Mouse (Mus musculus) midbrain, embryonic 14.5 days (tissue): ENCODE measurements around the gene H2-T3. TPM values are rescaled to one million over a fixed set of nuclear protein-coding genes. Genes with fewer than 3 reads are reported as not detected.

Experiments
- ATAC-seq: fragments of 200-750 bp; cut with Nextera tagmentation; 2 replicates; pipeline ENCODE4 v1.8.0; 2017; ENCODE audit warnings: moderate number of reproducible peaks, moderate library complexity; ENCODE audit not compliant: low FRiP score, low TSS enrichment
- DNase-seq: peaks from one replicate; pipeline ENCODE4 v3.0.0-alpha.2; 2015
- H3K27ac ChIP-seq: fragments of 300-500 bp; sonication (generic); replicated peaks from 2 replicates; pipeline ENCODE4 v1.5.1; 2014; ENCODE audit warnings: mild to moderate bottlenecking, low read depth, low read length, moderate library complexity
- H3K27me3 ChIP-seq: fragments of 300-500 bp; sonication (generic); 2 replicates; pipeline ENCODE4 v1.6.1; 2014; ENCODE audit warnings: low read length, control low read depth, mixed read lengths; ENCODE audit not compliant: control insufficient read depth, insufficient read depth
- H3K36me3 ChIP-seq: fragments of 300-500 bp; sonication (generic); 2 replicates; pipeline ENCODE4 v1.6.1; 2014; ENCODE audit warnings: low read length, control low read depth; ENCODE audit not compliant: control insufficient read depth, insufficient read depth
- H3K4me1 ChIP-seq: fragments of 300-500 bp; sonication (generic); 2 replicates; pipeline ENCODE4 v1.6.1; 2014; ENCODE audit warnings: mild to moderate bottlenecking, antibody characterized with exemption, low read length, control low read depth; ENCODE audit not compliant: control insufficient read depth, insufficient read depth
- H3K4me2 ChIP-seq: fragments of 300-500 bp; sonication (generic); 2 replicates; pipeline ENCODE4 v1.6.1; 2014; ENCODE audit warnings: mild to moderate bottlenecking, low read length, moderate library complexity
- H3K4me3 ChIP-seq: fragments of 300-500 bp; sonication (generic); replicated peaks from 2 replicates; pipeline ENCODE4 v1.5.1; 2014; ENCODE audit warnings: low read depth, low read length
- H3K9ac ChIP-seq: fragments of 300-500 bp; sonication (generic); replicated peaks from 2 replicates; pipeline ENCODE4 v1.6.1; 2014; ENCODE audit warnings: mild to moderate bottlenecking, low read length, moderate library complexity
- H3K9me3 ChIP-seq: fragments of 300-500 bp; sonication (generic); 2 replicates; pipeline ENCODE4 v1.6.1; 2016; ENCODE audit warnings: low read length, control low read depth, mixed read lengths; ENCODE audit not compliant: control insufficient read depth
- WGBS: fragments of 180-500 bp; shearing (Covaris S2); extraction: QIAGEN DNeasy Blood & Tissue Kit; methylation state at CpG from one replicate; pipeline ENCODE4 v1.1.7; 2014; 5-methylcytosine and 5-hydroxymethylcytosine counted together
- polyA plus RNA-seq: library from polyadenylated mRNA; unstranded; fragments of >200 nt; fragmentation: Nextera tagmentation; extraction: Ambion mirVana; gene quantifications from 2 replicates; pipeline ENCODE4 v1.2.1, GENCODE M21; 2014

Gene H2-T3
- polyA plus RNA-seq, 1 experiment from 2014 or later, result not detected

DNA sequence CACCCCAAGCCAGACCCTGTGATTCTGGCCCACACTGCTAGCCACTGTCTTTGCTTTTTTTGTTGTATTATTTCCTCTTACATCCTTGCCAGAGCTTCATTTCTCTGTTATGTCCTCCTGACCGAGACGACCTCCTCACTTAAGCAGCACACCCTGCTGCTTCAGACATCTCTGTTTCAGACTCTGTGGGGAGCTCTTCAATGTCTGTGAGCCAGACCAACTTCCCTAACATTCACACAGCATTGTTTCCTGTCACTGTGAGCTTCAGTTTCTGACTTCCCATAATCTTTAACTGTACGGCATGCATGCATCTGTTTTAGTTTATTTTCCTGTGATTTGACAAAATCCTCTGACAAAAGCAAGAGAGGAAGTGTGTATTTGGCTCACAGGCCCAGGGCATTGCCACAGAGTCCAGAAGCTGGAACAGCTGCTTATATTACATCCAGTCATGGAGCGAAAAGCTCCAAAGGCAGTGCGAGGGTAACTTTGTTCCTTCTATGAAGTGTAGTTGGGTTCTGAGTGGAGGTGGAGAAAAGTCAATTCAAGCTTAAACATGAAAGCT, 28.6 kb upstream of the H2-T3 start:
- Histone ChIP-seq H3K9ac (no peak overlapping the region), H3K27me3 (peaks cover 36% of the 10 kb centered on the region), H3K4me1 (no peaks in the 10 kb centered on the region), H3K36me3 (no peaks in the 10 kb centered on the region), H3K4me3 (no peak overlapping the region), H3K9me3 (no peaks in the 10 kb centered on the region), H3K4me2 (no peak overlapping the region), H3K27ac (no peak overlapping the region)
- 53% methylated on average over 5 of the region's 5 CpGs for WGBS
- DNase-seq (no peak), ATAC-seq (no peak)

DNA sequence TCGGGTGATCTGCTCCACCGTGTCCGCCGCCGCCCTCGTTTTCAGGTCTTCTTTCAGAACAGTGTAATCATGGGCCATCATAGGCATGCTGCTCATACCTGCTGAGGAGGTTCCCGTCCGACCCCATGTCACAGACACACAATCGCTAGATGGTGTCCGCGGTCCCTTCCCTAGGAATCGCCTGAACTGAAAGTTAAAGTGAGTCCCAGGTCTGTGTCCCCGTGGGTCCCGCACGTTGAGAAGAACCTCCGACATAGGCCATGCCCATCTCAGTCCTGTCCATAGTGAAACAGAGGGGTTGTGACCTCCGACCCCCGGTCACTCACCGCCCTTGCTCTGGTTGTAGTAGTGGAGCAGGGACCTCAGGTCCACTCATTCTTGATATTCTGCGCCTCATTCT, 25.5 kb upstream of the H2-T3 start:
- Histone ChIP-seq H3K9ac (no peak overlapping the region), H3K9me3 (no peaks in the 10 kb centered on the region), H3K4me3 (no peak overlapping the region), H3K36me3 (no peaks in the 10 kb centered on the region), H3K4me2 (0 out of 2 replicates have a peak overlapping the region, but pooled peaks have one; percentile 17), H3K27me3 (peaks cover 36% of the 10 kb centered on the region), H3K4me1 (no peaks in the 10 kb centered on the region), H3K27ac (no peak overlapping the region)
- ATAC-seq, result no peak
- WGBS, result 3% methylated on average over 20 of the region's 20 CpGs
- DNase-seq, result no peak

DNA sequence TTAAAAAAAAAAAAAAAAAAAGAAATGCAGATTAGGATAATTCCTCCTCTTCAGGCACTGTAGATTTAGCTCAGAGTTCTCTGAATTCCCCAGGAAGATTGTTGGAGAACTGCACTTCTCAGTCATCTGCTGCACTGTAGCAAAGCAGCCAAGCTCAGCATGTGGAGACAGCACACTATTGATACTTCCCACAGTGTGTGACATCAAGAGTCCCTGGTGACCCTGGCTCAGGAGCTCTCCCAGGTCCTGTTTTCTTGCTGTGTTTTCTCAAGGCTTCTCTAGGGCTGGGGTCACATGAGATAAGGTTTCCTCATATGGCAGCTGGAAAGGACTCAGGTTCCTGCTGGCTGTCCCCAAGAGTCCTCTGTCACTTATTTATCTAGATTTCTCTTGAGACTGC, 16.8 kb upstream of the H2-T3 start:
- H3K9ac ChIP-seq, result no peak overlapping the region
- no peak overlapping the region for H3K27ac ChIP-seq
- peaks cover 17% of the 10 kb centered on the region for H3K27me3 ChIP-seq
- no peak for ATAC-seq
- no peak overlapping the region for H3K4me2 ChIP-seq
- H3K4me1 ChIP-seq, result no peaks in the 10 kb centered on the region
- H3K4me3 ChIP-seq, result no peak overlapping the region
- DNase-seq, result no peak
- no peaks in the 10 kb centered on the region for H3K9me3 ChIP-seq
- H3K36me3 ChIP-seq, result no peaks in the 10 kb centered on the region

DNA sequence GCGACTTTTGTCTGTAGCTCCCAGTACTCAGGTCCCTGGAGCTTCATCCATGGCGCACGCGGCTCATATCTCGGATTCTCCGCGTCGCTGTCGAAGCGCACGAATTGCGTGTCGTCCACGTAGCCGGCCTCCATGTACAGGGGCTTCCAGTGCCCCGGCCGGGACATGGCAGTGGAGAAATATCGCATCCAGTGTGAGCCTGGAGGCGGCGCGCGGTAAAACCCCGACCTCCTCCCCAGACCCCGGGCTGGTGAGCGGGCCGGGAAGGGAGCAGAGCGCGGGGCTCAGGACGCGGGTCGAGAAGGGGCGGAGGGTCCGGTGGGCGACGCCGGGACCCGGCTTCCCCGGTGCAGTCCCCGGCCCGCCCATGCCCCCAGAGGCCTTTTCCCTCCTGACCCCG, 15.8 kb upstream of the H2-T3 start:
- H3K4me3 ChIP-seq, result peak overlapping the region; percentile 26
- DNase-seq (peak; percentile 37), ATAC-seq (no peak)
- peak overlapping the region; percentile 50 for H3K4me2 ChIP-seq
- H3K27me3 ChIP-seq, result peaks cover 17% of the 10 kb centered on the region
- no peaks in the 10 kb centered on the region for H3K36me3 ChIP-seq
- under 1% methylated on average over 41 of the region's 41 CpGs for WGBS
- H3K27ac ChIP-seq, result no peak overlapping the region
- no peaks in the 10 kb centered on the region for H3K9me3 ChIP-seq
- H3K4me1 ChIP-seq, result no peaks in the 10 kb centered on the region
- no peak overlapping the region for H3K9ac ChIP-seq

DNA sequence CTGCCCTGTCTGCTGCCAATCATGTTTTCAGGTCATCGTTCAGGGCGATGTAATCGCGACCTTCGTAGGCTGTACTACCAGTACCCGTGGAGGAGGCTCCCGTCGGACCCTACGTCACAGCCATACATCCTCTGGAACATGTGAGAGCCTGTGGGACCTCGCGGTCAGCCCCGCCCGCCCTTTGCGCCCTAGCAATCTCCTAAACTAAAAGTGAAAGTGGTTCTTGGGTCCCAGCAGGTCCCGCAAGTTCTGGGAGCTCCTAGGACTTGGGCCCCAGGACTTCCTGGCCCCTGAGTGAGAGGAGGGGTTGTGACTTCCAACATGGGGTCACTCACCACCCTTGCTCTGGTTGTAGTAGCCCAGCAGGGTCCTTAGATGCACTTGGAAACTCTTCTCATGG, 15.4 kb upstream of the H2-T3 start:
- H3K27me3 ChIP-seq, result peaks cover 17% of the 10 kb centered on the region
- no peaks in the 10 kb centered on the region for H3K36me3 ChIP-seq
- peak overlapping the region; percentile 50 for H3K4me2 ChIP-seq
- no peak for DNase-seq
- H3K4me3 ChIP-seq, result peak overlapping the region; percentile 26
- 3% methylated on average over 15 of the region's 15 CpGs for WGBS
- no peaks in the 10 kb centered on the region for H3K4me1 ChIP-seq
- no peak for ATAC-seq
- no peaks in the 10 kb centered on the region for H3K9me3 ChIP-seq
- no peak overlapping the region for H3K27ac ChIP-seq
- H3K9ac ChIP-seq, result no peak overlapping the region

DNA sequence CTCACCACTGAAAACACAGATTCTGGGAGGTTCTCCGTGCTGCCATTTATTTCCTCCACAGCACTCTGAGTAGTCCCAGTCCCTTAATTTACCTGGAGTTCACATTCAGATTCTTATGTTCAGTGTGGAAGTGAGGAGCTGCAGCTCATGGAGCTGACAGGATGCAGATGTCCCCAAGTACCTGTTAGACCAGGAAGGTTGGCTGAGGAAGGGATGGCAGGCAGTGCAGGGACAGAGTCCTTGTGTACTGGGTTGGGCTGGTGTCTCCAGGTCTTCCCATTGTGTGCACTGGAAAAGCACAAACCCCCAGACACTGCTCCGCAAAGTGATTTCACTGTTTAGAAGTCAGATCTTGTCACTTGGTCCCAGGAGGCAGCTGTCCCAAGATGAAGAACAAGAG, 11.8 kb upstream of the H2-T3 start:
- peaks cover 17% of the 10 kb centered on the region for H3K27me3 ChIP-seq
- ATAC-seq, result no peak
- H3K9me3 ChIP-seq, result no peaks in the 10 kb centered on the region
- DNase-seq, result no peak
- H3K9ac ChIP-seq, result no peak overlapping the region
- H3K36me3 ChIP-seq, result no peaks in the 10 kb centered on the region
- H3K4me2 ChIP-seq, result no peak overlapping the region
- H3K27ac ChIP-seq, result no peak overlapping the region
- no peak overlapping the region for H3K4me3 ChIP-seq
- no peaks in the 10 kb centered on the region for H3K4me1 ChIP-seq
- whole genome bisulfite sequencing, result 86% methylated on average over 2 of the region's 2 CpGs

DNA sequence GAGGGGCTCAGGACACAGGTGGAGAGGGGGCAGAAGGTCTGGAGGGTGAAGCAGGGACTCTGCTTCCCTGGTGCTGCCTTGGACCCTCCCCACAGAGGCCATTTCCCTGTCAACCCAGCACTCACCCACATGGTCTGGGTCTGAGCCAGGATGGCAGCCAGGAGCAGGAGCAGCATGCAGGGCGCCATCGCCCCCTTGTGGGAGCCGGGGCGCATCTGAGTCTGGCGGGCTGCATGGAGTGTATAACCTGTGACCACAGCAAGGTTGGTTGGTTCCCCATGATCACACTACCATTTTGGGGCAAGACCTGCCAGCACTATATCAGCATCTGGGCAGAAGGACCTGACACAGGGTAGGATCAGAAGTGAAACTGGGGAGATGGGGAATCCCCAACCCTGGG, 8.2 kb upstream of the H2-T3 start:
- DNase-seq, result no peak
- no peaks in the 10 kb centered on the region for H3K9me3 ChIP-seq
- no peak overlapping the region for H3K4me3 ChIP-seq
- H3K9ac ChIP-seq, result no peak overlapping the region
- no peaks in the 10 kb centered on the region; the same call in 1 of the 2 replicates for H3K27me3 ChIP-seq
- 10% methylated on average over 5 of the region's 5 CpGs for WGBS
- H3K4me1 ChIP-seq, result no peaks in the 10 kb centered on the region
- H3K36me3 ChIP-seq, result no peaks in the 10 kb centered on the region
- ATAC-seq, result no peak
- H3K27ac ChIP-seq, result no peak overlapping the region
- no peak overlapping the region for H3K4me2 ChIP-seq

DNA sequence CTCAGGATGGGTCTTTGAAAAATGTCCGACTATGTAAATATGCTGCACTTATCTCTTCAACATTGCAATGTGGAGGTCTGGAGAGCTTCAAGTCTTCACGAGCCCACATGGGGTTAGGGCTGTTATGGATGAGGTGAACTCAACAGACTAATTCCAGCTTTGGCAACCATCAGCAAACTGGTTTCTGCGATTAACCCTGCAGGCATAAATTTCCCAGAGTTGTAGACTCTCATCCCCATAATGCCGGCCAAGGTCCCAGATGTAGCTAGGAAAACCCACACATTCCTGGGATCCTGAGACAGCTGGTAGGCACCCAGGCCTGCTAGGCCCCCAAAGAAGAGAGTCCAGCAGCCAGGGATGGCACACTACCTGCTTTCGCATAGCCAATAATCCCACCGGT, 4.4 kb upstream of the H2-T3 start:
- Histone ChIP-seq H3K4me1 (no peaks in the 10 kb centered on the region), H3K9ac (no peak overlapping the region), H3K4me3 (no peak overlapping the region), H3K36me3 (no peaks in the 10 kb centered on the region), H3K27ac (no peak overlapping the region), H3K9me3 (no peaks in the 10 kb centered on the region), H3K4me2 (no peak overlapping the region), H3K27me3 (no peaks in the 10 kb centered on the region)
- WGBS, result 86% methylated on average over 6 of the region's 6 CpGs
- DNase-seq (no peak), ATAC-seq (no peak)

DNA sequence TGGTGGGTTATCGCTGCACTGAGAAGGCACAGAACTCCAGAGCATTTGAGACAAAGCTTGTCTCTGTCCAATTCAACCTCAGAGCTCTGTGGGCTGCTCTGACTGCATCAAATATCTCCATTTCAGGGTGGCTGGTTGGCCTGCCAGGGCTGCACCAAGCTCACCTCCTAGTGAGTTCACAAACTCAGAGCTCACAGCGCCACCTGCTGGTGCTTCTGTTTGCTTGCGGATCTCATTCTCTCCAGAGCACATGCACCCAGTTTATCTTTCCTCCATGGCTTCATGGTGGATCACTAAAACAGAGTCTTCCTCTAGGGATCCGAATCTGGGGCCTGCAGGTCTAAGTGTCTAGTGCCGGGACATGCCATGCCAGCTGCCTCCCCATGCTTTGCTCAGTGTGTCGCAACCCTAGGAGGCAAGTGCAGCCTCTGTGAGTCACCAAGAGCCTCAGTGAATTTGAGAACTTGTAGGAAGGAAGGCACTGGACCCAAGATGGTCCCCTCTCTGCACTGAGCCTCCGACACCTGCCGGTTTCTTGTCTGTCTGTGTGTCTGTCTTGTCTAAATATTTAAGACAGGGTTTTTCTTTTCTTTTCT, 3.6 kb upstream of the H2-T3 start:
- Histone ChIP-seq H3K27me3 (peaks cover 6% of the 10 kb centered on the region; the same call in 1 of the 2 replicates), H3K27ac (no peak overlapping the region), H3K9me3 (no peaks in the 10 kb centered on the region), H3K4me1 (no peaks in the 10 kb centered on the region), H3K4me3 (no peak overlapping the region), H3K9ac (no peak overlapping the region), H3K4me2 (no peak overlapping the region), H3K36me3 (no peaks in the 10 kb centered on the region)
- ATAC-seq (no peak), DNase-seq (peak; percentile 95)
- 27% methylated on average over 8 of the region's 8 CpGs for WGBS
